Mouse (Mus musculus) cerebellum, postnatal 36 days (tissue): Measurements from ENCODE around the gene Plekhm1.
"Not testable (repeated sequence)": the region's sequence is repeated elsewhere in the genome, so short reads cannot be mapped to it uniquely, and the experiment has no call there.

Source experiments
- DNase-seq, 2 experiments: peaks; one replicate each; pipeline ENCODE4 v3.0.0; 2021 to 2022; ENCODE audit warnings: mixed read lengths in 2 of 2

Gene Plekhm1

GRCm38 (mm10) chr11:103338119-103338518 lies 74.4 kb downstream of the Plekhm1 start:
- no peak for DNase-seq

GRCm38 (mm10) chr11:103337180-103337579 lies 75.3 kb downstream of the Plekhm1 start:
- no peak for DNase-seq

- no peak for DNase-seq
Observed at GRCm38 (mm10) chr11:103335561-103335960, 76.9 kb downstream of the Plekhm1 start.

GRCm38 (mm10) chr11:103334925-103335324 lies 77.6 kb downstream of the Plekhm1 start:
- no peak for DNase-seq

- DNase-seq = peak; percentile 69 to 74
Observed at GRCm38 (mm10) chr11:103333719-103334398, 78.6 kb downstream of the Plekhm1 start.

GRCm38 (mm10) chr11:103332890-103333651 lies 79.4 kb downstream of the Plekhm1 start:
- peak; percentile 52 to 54 for DNase-seq

GRCm38 (mm10) chr11:103332186-103332889 lies 80.1 kb downstream of the Plekhm1 start:
- peak; percentile 87 for DNase-seq

- DNase-seq = no peak
Observed at GRCm38 (mm10) chr11:103331502-103332185, 80.8 kb downstream of the Plekhm1 start.

- DNase-seq = no peak
Observed at GRCm38 (mm10) chr11:103330651-103331319, 81.7 kb downstream of the Plekhm1 start.

GRCm38 (mm10) chr11:103326950-103327349 lies 85.5 kb downstream of the Plekhm1 start:
- peak; percentile 83 to 84 for DNase-seq

GRCm38 (mm10) chr11:103325172-103325571 lies 87.3 kb downstream of the Plekhm1 start:
- peak; percentile 77 to 79 for DNase-seq

- no peak for DNase-seq
Observed at GRCm38 (mm10) chr11:103324723-103325122, 87.8 kb downstream of the Plekhm1 start.

GRCm38 (mm10) chr11:103322832-103323231 lies 89.7 kb downstream of the Plekhm1 start:
- DNase-seq = not testable (repeated sequence)

GRCm38 (mm10) chr11:103320646-103321045 lies 91.8 kb downstream of the Plekhm1 start:
- DNase-seq = no peak

GRCm38 (mm10) chr11:103320196-103320595 lies 92.3 kb downstream of the Plekhm1 start:
- DNase-seq = no peak

GRCm38 (mm10) chr11:103318042-103318441 lies 94.4 kb downstream of the Plekhm1 start:
- DNase-seq = no peak

- no peak for DNase-seq
Observed at GRCm38 (mm10) chr11:103315379-103315778, 97.1 kb downstream of the Plekhm1 start.

GRCm38 (mm10) chr11:103314736-103315374 lies 97.6 kb downstream of the Plekhm1 start:
- DNase-seq = no peak
